Mouse (Mus musculus) stomach, embryonic 14.5 days (tissue): ENCODE measurements around the gene Ecel1. TPM values are rescaled to one million over a fixed set of nuclear protein-coding genes. Genes with fewer than 3 reads are reported as not detected.

Experiments
- ATAC-seq: fragments of 200-750 bp; cut with Nextera tagmentation; 2 replicates; pipeline ENCODE4 v1.8.0; 2017; ENCODE audit warnings: low read depth, moderate TSS enrichment; ENCODE audit not compliant: insufficient number of reproducible peaks, insufficient read depth, low FRiP score
- H3K27ac ChIP-seq: fragments of 300-500 bp; sonication (generic); 2 replicates; pipeline ENCODE4 v1.5.1; 2014; ENCODE audit warnings: mild to moderate bottlenecking, low read length, moderate library complexity, mixed read lengths
- H3K27me3 ChIP-seq: fragments of 300-500 bp; sonication (generic); 2 replicates; pipeline ENCODE4 v1.6.1; 2014; ENCODE audit warnings: low read length, control low read depth, mixed read lengths; ENCODE audit not compliant: control insufficient read depth, insufficient read depth
- H3K36me3 ChIP-seq: fragments of 300-500 bp; sonication (generic); 2 replicates; pipeline ENCODE4 v1.6.1; 2014; ENCODE audit warnings: mild to moderate bottlenecking, control low read depth, low read length, moderate library complexity, mixed read lengths; ENCODE audit not compliant: control insufficient read depth, insufficient read depth
- H3K4me1 ChIP-seq: fragments of 300-500 bp; sonication (generic); 2 replicates; pipeline ENCODE4 v1.6.1; 2014; ENCODE audit warnings: low read length, control low read depth, mixed read lengths; ENCODE audit not compliant: control insufficient read depth, insufficient read depth
- H3K4me2 ChIP-seq: fragments of 300-500 bp; sonication (generic); replicated peaks from 2 replicates; pipeline ENCODE4 v1.6.1; 2014; ENCODE audit warnings: low read depth, low read length, control low read depth
- H3K4me3 ChIP-seq: fragments of 300-500 bp; sonication (generic); 2 replicates; pipeline ENCODE4 v1.5.1; 2014; ENCODE audit warnings: low read depth, low read length, control low read depth
- H3K9ac ChIP-seq: fragments of 300-500 bp; sonication (generic); replicated peaks from 2 replicates; pipeline ENCODE4 v1.6.1; 2014; ENCODE audit warnings: low read depth, mild to moderate bottlenecking, control low read depth, low read length, moderate library complexity, mixed read lengths
- H3K9me3 ChIP-seq: fragments of 300-500 bp; sonication (generic); 2 replicates; pipeline ENCODE4 v1.6.1; 2016; ENCODE audit warnings: low read depth, low read length, control low read depth; ENCODE audit not compliant: control insufficient read depth
- WGBS: fragments of 180-500 bp; shearing (Covaris S2); extraction: QIAGEN DNeasy Blood & Tissue Kit; methylation state at CpG from one replicate; pipeline ENCODE4 v1.1.7; 2014; 5-methylcytosine and 5-hydroxymethylcytosine counted together
- polyA plus RNA-seq: library from polyadenylated mRNA; unstranded; fragments of >200 nt; fragmentation: Nextera tagmentation; extraction: Ambion mirVana; gene quantifications from 2 replicates; pipeline ENCODE4 v1.2.1, GENCODE M21; 2014

The Ecel1 gene
- polyA plus RNA-seq, 1 experiment from 2014 or later, result 7.5 TPM

DNA sequence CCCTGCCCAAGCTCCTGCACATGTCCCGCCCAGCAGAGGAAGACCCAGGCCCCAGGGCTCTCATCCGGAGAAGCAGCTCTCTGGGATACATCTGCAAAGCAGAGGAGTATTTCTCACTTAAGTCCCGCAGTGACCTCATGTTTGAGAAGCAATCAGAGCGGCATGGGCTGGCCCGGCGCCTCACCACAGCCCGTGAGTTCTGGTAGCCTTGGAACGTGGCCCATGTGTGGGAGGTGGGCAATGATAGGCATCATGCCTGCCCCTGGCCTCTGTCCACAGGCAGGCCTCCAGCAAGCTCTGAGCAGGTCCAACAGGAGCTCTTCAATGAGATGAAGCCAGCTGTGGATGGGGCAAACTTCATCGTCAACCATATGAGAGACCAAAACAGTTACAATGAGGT is 41.0 kb upstream of the Ecel1 start:
- Histone ChIP-seq H3K4me3 (no peak overlapping the region), H3K27me3 (no peaks in the 10 kb centered on the region), H3K4me2 (no peak overlapping the region), H3K9me3 (no peaks in the 10 kb centered on the region), H3K27ac (no peak overlapping the region), H3K9ac (no peak overlapping the region), H3K36me3 (no peaks in the 10 kb centered on the region), H3K4me1 (no peaks in the 10 kb centered on the region)
- whole genome bisulfite sequencing, result 80% methylated on average over 9 of the region's 9 CpGs
- ATAC-seq, result no peak

DNA sequence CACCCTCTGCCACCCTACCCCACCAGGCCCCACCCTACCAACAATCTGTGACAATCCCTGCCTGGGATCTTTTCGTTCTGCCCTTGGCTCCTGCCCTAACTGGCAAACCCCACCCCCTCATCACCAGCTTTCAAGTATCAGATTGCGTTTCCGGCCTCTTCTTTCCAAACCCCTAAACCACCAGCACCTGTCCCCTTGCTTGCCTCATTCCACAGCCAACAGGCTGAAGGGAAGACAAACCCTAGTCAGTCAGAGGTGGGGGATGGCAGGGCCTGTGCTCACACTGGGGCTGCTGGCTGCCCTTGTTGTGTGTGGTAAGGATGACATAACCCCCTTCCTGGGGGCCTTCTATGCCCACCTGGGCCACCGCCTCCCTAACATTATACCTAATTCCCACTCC is 34.1 kb upstream of the Ecel1 start, which contains the start of gene Chrnd:
Gene Chrnd (plus strand): TSS at position 179 of the 400 bp plus-strand sequence.
- Histone ChIP-seq H3K9ac (no peak within 1 kb of the TSS), H3K4me2 (no peak within 1 kb of the TSS), H3K27me3 (peaks cover 12% of the 10 kb centered on the region), H3K4me3 (no peak within 1 kb of the TSS), H3K27ac (no peak within 1 kb of the TSS), H3K4me1 (no peaks in the 10 kb centered on the region), H3K9me3 (no peaks in the 10 kb centered on the region), H3K36me3 (no peaks in the 10 kb centered on the region)
- no peak for ATAC-seq
- WGBS, result 32% methylated on average over 4 of the region's 4 CpGs

GRCm38 (mm10) chr1:87187037-87187355 is 30.7 kb upstream of the Ecel1 start:
- H3K4me3 ChIP-seq, result peak overlapping the region; percentile 53
- no peaks in the 10 kb centered on the region for H3K36me3 ChIP-seq
- no peak overlapping the region for H3K27ac ChIP-seq
- ATAC-seq, result peak; percentile 8; the same call in 1 of the 2 replicates
- H3K4me2 ChIP-seq, result peak overlapping the region; percentile 91
- no peaks in the 10 kb centered on the region for H3K4me1 ChIP-seq
- peak overlapping the region; percentile 33; the same call in 1 of the 2 replicates for H3K9ac ChIP-seq
- under 1% methylated on average over 15 of the region's 15 CpGs for WGBS
- H3K9me3 ChIP-seq, result no peaks in the 10 kb centered on the region
- peaks cover 20% of the 10 kb centered on the region for H3K27me3 ChIP-seq

- 3% methylated on average over 53 of the region's 54 CpGs for WGBS
- Histone ChIP-seq H3K36me3 (no peaks in the 10 kb centered on the region), H3K9me3 (no peaks in the 10 kb centered on the region), H3K4me1 (no peaks in the 10 kb centered on the region), H3K4me2 (peak overlapping the region; percentile 91), H3K9ac (peak overlapping the region; percentile 33; the same call in 1 of the 2 replicates), H3K27ac (no peak overlapping the region), H3K27me3 (peaks cover 20% of the 10 kb centered on the region), H3K4me3 (peak overlapping the region; percentile 53)
- ATAC-seq, result peak; percentile 44; the same call in 1 of the 2 replicates
Observed at GRCm38 (mm10) chr1:87186261-87187036, 30.1 kb upstream of the Ecel1 start.

DNA sequence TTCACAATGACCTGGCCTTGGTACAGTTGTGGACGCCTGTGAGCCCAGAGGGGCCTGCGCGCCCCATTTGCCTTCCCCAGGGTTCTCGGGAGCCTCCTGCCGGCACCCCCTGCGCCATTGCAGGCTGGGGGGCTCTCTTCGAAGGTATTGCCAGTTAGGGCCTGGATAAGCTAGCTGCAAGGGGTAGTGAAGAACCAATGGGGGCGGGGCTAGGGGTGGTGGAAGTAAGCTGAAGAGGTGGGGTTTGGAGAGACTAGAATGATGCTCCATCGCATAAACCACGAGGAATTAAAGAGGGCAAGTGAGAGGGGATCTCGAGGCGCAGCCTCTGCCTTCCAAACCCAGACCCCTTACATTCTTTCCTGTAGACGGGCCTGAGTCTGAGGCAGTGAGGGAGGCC is 29.2 kb upstream of the Ecel1 start:
- H3K4me2 ChIP-seq, result no peak overlapping the region
- no peaks in the 10 kb centered on the region for H3K4me1 ChIP-seq
- ATAC-seq, result 0 out of 2 replicates have a peak, but pooled peaks have one; percentile 11
- H3K36me3 ChIP-seq, result no peaks in the 10 kb centered on the region
- peaks cover 20% of the 10 kb centered on the region for H3K27me3 ChIP-seq
- H3K4me3 ChIP-seq, result no peak overlapping the region
- no peaks in the 10 kb centered on the region for H3K9me3 ChIP-seq
- 15% methylated on average over 13 of the region's 13 CpGs for WGBS
- no peak overlapping the region for H3K27ac ChIP-seq
- H3K9ac ChIP-seq, result no peak overlapping the region

GRCm38 (mm10) chr1:87184751-87185139 is 28.4 kb upstream of the Ecel1 start:
- ATAC-seq, result 0 out of 2 replicates have a peak, but pooled peaks have one; percentile 16

GRCm38 (mm10) chr1:87183998-87184750 is 27.9 kb upstream of the Ecel1 start:
- H3K4me3 ChIP-seq, result no peak overlapping the region
- no peak for ATAC-seq
- no peaks in the 10 kb centered on the region for H3K4me1 ChIP-seq
- H3K36me3 ChIP-seq, result no peaks in the 10 kb centered on the region
- peaks cover 20% of the 10 kb centered on the region for H3K27me3 ChIP-seq
- no peak overlapping the region for H3K27ac ChIP-seq
- H3K9me3 ChIP-seq, result no peaks in the 10 kb centered on the region
- WGBS, result 31% methylated on average over 15 of the region's 15 CpGs
- H3K9ac ChIP-seq, result no peak overlapping the region
- no peak overlapping the region for H3K4me2 ChIP-seq

More at GRCm38 (mm10) chr1:87184751-87185139, 28.4 kb upstream of the Ecel1 start:
- 13% methylated on average over 20 of the region's 20 CpGs for WGBS
- Histone ChIP-seq H3K4me2 (no peak overlapping the region), H3K9ac (no peak overlapping the region), H3K4me1 (no peaks in the 10 kb centered on the region), H3K27ac (no peak overlapping the region), H3K27me3 (peaks cover 20% of the 10 kb centered on the region), H3K9me3 (no peaks in the 10 kb centered on the region), H3K36me3 (no peaks in the 10 kb centered on the region), H3K4me3 (no peak overlapping the region)

- no peaks in the 10 kb centered on the region for H3K9me3 ChIP-seq
- no peak for ATAC-seq
- no peak within 1 kb of the TSS for H3K4me2 ChIP-seq
- no peaks in the 10 kb centered on the region for H3K4me1 ChIP-seq
- H3K27me3 ChIP-seq, result peaks cover 20% of the 10 kb centered on the region
- no peak within 1 kb of the TSS for H3K27ac ChIP-seq
- WGBS, result 53% methylated on average over 9 of the region's 9 CpGs
- no peak within 1 kb of the TSS for H3K4me3 ChIP-seq
- no peaks in the 10 kb centered on the region for H3K36me3 ChIP-seq
- no peak within 1 kb of the TSS for H3K9ac ChIP-seq
Observed at GRCm38 (mm10) chr1:87183013-87183412, 26.7 kb upstream of the Ecel1 start, which contains the start of gene Prss56. Gene Prss56, plus strand, starts transcription at chr1:87183313.
